Mouse (Mus musculus): ENCODE results near the gene Pxmp4. TPM values are rescaled to one million over a fixed set of nuclear protein-coding genes. Genes with fewer than 3 reads are reported as not detected.

Pxmp4 gene
- polyA plus RNA-seq, 1 experiment = 1.2 TPM

DNA sequence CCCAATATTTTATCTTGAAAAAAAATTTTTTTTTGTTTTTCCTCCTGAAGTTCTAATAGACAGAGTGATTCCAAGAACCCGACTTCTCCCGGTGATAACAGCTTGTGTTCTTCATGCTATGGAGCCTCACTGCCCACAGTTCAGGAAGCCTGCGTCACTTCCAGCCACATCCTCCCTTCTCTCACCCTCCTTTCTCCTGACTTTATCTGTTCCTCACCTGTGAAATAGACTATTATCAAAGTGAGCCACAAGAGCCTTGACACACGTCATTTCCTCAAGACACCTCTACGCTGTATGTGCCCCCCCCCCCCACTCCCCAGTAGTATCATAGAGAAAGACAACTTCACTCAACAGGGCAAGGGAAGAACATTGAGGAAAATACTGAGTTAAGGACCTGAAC, 12.2 kb upstream of the Pxmp4 start:
- H3K4me1 ChIP-seq (ENCODE audit: control insufficient read depth) = peaks cover 68% of the 10 kb centered on the region
- peak overlapping the region; percentile 44 for H3K4me3 ChIP-seq (replicated peaks)
- H3K9me3 ChIP-seq (ENCODE audit: control insufficient read depth, low read length) = no peaks in the 10 kb centered on the region
- H3K36me3 ChIP-seq (ENCODE audit: control insufficient read depth) = peaks cover 21% of the 10 kb centered on the region
- no peaks in the 10 kb centered on the region for H3K27me3 ChIP-seq (ENCODE audit: control insufficient read depth)
- peak; percentile 14; the same call in 1 of the 3 replicates for TF ChIP-seq TAL1 (IDR thresholded peaks at IDR 0.05; ENCODE audit: low read length)
- TF ChIP-seq GATA1 (IDR thresholded peaks at IDR 0.05; ENCODE audit: low read length) = no peak

DNA sequence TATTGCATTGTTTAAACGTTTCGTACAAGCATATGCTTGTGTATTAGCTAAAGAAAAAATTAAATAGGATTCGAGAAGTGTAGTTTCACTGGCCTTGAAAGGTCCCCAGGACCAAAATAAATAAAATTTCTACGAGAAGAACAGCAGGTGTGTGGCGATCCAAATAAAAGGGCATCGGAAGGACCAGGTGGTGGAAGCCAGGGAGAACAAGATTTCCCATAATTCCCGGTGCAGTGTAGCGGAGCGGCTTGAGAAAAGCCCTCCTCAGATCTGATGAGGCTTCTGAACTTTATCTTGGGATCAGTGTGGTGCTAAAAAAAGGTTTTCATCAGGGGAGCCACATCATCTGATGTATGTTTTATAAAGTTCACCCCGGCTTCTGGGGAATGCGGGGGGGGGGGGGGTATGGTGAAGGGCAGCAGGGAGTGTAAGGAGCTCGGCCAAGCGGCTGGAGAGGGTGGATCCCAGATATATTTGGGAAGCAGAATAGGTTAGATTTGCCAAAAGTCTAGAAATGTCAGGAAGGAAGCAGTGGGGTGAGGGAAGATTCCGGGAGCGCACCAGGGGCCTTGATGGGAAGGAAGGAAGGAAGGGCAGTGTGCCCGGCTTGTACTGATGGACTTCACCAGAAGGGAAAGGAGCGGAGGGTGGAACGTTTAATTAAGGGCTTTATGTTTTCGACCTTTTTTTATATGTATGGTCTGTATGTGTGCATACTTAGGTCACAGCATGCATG, 11.5 kb upstream of the Pxmp4 start:
- no peaks in the 10 kb centered on the region for H3K9me3 ChIP-seq (ENCODE audit: control insufficient read depth, low read length)
- peaks cover 72% of the 10 kb centered on the region for H3K4me1 ChIP-seq (ENCODE audit: control insufficient read depth)
- H3K27me3 ChIP-seq (ENCODE audit: control insufficient read depth) = no peaks in the 10 kb centered on the region
- TF ChIP-seq TAL1 (IDR thresholded peaks at IDR 0.05; ENCODE audit: low read length) = no peak
- no peak for TF ChIP-seq GATA1 (IDR thresholded peaks at IDR 0.05; ENCODE audit: low read length)
- H3K4me3 ChIP-seq (replicated peaks) = peak overlapping the region; percentile 44
- peaks cover 16% of the 10 kb centered on the region for H3K36me3 ChIP-seq (ENCODE audit: control insufficient read depth)

DNA sequence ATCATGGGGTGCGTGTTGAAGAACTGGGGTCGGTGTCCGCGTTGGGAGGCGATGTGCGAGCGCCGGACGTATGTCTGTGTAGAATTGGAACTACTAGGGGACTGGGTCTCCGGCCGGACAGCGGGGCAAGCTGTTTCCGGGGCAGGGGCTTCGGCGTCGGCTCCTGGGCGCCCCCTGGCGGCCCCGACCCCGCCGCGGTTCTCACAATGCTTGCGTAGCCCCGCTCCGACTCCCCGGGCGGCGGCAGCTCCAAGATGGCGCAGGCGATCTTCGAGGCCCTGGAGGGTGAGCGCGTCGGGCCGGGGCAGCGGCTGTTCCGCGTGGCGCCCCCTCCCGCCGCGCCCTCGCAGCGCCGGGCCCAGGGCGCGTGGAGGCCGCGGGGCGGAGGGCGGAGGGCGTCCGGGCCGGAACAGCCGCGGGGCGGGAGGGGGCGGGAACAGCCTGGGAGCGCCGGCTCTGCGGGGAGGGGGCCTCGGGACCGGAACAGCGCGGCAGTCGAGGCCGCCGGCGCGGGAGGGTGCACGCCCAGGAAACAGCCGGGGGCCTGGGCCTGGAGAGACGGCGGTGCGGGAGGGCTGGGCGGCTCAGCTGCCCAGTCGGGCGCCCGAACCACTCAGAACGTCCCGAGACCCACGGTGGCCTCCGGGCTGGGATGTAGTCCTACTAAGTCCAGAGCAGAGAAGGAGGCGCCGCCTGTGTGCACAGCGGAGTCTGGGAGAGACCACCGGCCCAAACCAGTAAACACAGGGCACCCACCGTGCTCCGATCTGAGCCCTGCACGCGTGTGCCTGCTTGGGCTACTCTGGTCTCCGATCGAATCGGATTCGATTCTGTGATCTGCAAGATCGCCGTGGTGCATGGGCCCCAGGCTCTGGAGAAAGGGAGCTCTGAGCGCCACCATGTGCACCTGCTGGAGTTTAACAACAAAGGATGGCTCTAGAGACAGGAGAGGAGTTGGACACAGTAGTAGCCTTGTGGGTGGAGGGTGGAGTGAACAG, 9.9 kb upstream of the Pxmp4 start, which contains the start of the genes Zfp341 and 4930519P11Rik:
Zfp341 (plus strand) TSS at position 180 of the 998 bp plus-strand sequence.
4930519P11Rik (minus strand) TSS at position 320 of the 998 bp plus-strand sequence.
- TF ChIP-seq GATA1 (IDR thresholded peaks at IDR 0.05; ENCODE audit: low read length) = no peak
- no peak for TF ChIP-seq TAL1 (IDR thresholded peaks at IDR 0.05; ENCODE audit: low read length)
- no peaks in the 10 kb centered on the region for H3K9me3 ChIP-seq (ENCODE audit: control insufficient read depth, low read length)
- H3K4me3 ChIP-seq (replicated peaks) = peak within 1 kb of the TSS; percentile 72
- H3K36me3 ChIP-seq (ENCODE audit: control insufficient read depth) = peaks cover 4% of the 10 kb centered on the region
- H3K4me1 ChIP-seq (ENCODE audit: control insufficient read depth) = peaks cover 77% of the 10 kb centered on the region
- no peaks in the 10 kb centered on the region for H3K27me3 ChIP-seq (ENCODE audit: control insufficient read depth)

DNA sequence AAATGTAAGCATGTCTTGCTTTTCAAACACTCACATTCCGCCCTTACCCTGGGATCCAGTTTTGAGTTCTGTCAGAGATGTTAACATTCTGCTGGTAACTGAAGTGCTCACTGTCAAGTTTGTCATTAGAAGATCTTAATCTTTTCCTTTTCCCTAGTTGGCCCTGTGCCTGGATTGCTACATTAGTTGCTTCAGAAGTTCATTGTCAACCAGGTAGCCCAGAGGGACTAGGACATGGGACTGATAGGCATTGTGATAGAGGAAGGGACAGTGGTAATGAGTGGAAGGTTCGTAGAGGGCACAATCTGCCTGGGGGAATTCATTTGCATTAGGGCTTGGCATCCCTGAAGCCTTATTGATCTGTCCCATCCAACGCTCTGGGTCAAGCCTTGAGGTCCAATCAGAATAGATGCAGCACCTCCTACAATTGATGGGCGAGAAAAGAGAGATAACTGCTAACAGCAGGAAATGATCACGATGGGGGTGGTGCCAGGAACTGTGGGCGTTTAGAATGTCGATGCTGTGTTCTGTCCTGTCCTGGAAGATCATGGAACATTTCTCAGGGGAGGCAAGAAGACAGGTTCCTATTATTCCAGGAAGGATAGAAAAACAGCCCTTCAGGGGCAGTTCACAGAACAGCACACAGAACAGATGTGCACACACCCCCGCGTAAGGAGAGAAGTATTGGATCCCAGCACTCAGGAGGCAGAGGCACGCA, 5.7 kb upstream of the Pxmp4 start:
- H3K4me3 ChIP-seq (replicated peaks) = no peak overlapping the region
- TF ChIP-seq TAL1 (IDR thresholded peaks at IDR 0.05; ENCODE audit: low read length) = no peak
- TF ChIP-seq GATA1 (IDR thresholded peaks at IDR 0.05; ENCODE audit: low read length) = no peak
- no peaks in the 10 kb centered on the region for H3K36me3 ChIP-seq (ENCODE audit: control insufficient read depth)
- no peaks in the 10 kb centered on the region for H3K9me3 ChIP-seq (ENCODE audit: control insufficient read depth, low read length)
- H3K27me3 ChIP-seq (ENCODE audit: control insufficient read depth) = no peaks in the 10 kb centered on the region
- peaks cover 55% of the 10 kb centered on the region for H3K4me1 ChIP-seq (ENCODE audit: control insufficient read depth)

DNA sequence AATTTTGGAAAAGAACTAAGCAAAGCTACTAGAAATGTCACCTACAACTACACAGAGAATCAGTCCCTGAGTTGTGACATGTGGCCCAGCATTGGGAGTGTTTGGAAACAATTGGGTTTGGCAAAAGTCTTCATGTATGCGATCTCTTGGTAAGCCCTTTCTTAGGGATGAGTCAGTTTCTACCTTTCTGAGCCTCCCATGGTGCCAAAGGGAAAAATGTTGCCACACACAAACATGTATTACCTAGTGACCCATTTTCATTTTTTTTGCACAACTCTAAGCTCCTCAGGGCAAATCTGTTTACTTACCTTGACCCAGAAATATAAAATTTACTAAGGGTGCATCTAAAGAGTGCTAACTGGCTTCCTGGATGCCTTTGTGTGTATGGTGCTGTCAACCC, 3.5 kb upstream of the Pxmp4 start:
- no peak overlapping the region for H3K4me3 ChIP-seq (replicated peaks)
- H3K4me1 ChIP-seq (ENCODE audit: control insufficient read depth) = peaks cover 51% of the 10 kb centered on the region
- no peaks in the 10 kb centered on the region for H3K9me3 ChIP-seq (ENCODE audit: control insufficient read depth, low read length)
- TF ChIP-seq GATA1 (IDR thresholded peaks at IDR 0.05; ENCODE audit: low read length) = no peak
- no peak for TF ChIP-seq TAL1 (IDR thresholded peaks at IDR 0.05; ENCODE audit: low read length)
- H3K36me3 ChIP-seq (ENCODE audit: control insufficient read depth) = no peaks in the 10 kb centered on the region
- H3K27me3 ChIP-seq (ENCODE audit: control insufficient read depth) = no peaks in the 10 kb centered on the region

DNA sequence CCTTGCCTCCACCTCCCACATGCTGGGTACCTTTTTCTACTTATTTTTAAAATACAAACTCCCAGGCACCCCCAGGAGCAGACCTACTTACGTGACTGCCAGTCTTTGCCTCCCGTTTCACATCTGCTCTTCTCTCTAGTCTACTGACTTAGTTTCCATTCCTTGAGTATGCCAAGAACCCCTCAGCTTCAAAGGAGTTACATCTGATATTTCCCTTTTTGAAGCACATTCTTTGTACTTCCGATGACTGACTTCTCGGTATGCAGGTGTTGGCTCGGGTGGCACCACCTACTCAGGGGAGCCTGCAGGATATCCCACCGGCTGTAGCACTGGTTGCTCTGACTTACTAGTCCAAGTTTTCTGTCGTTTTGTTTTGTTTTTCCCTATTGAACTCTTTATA, 648 bp upstream of the Pxmp4 start:
- no peak for TF ChIP-seq TAL1 (IDR thresholded peaks at IDR 0.05; ENCODE audit: low read length)
- TF ChIP-seq GATA1 (IDR thresholded peaks at IDR 0.05; ENCODE audit: low read length) = no peak
- Histone ChIP-seq H3K36me3 (ENCODE audit: control insufficient read depth) (peaks cover 5% of the 10 kb centered on the region; the same call in 1 of the 2 replicates), H3K27me3 (ENCODE audit: control insufficient read depth) (no peaks in the 10 kb centered on the region), H3K4me3 (replicated peaks) (peak overlapping the region; percentile 75), H3K9me3 (ENCODE audit: control insufficient read depth, low read length) (no peaks in the 10 kb centered on the region), H3K4me1 (ENCODE audit: control insufficient read depth) (peaks cover 41% of the 10 kb centered on the region)

DNA sequence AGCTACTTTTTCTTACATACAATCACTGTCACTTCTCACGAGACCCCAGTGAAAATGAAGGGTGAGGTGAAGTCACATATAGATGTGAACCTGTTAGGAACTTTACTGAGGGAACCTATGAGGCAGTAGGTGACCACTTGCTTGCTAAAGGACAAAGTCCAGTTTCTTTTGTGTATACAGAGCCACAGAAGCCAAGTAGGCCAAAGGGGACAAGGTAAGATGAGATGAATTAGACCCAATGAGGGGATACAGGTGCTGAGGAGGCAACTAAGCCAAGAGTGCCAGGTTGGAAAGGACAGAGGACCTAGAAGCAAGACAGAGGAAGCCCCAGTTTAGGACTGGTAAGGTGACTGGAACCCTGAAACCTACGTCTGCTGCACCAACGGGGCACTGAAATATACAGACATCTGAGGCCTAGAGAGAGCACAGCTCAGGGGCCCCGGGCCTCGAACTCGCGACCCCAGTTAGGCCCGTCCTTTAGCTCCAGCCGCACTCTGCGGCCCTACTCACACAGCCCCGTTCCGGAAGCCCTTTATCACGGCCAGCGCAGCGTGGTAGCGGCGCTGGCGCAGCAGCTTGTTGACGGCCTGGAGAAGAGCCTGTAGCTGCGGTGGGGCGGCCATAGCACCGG, 386 bp downstream of the Pxmp4 start:
- H3K36me3 ChIP-seq (ENCODE audit: control insufficient read depth) = peaks cover 6% of the 10 kb centered on the region
- H3K4me1 ChIP-seq (ENCODE audit: control insufficient read depth) = peaks cover 37% of the 10 kb centered on the region
- H3K9me3 ChIP-seq (ENCODE audit: control insufficient read depth, low read length) = no peaks in the 10 kb centered on the region
- H3K4me3 ChIP-seq (replicated peaks) = peak overlapping the region; percentile 75
- TF ChIP-seq GATA1 (IDR thresholded peaks at IDR 0.05; ENCODE audit: low read length) (no peak), TAL1 (IDR thresholded peaks at IDR 0.05; ENCODE audit: low read length) (no peak)
- H3K27me3 ChIP-seq (ENCODE audit: control insufficient read depth) = no peaks in the 10 kb centered on the region

DNA sequence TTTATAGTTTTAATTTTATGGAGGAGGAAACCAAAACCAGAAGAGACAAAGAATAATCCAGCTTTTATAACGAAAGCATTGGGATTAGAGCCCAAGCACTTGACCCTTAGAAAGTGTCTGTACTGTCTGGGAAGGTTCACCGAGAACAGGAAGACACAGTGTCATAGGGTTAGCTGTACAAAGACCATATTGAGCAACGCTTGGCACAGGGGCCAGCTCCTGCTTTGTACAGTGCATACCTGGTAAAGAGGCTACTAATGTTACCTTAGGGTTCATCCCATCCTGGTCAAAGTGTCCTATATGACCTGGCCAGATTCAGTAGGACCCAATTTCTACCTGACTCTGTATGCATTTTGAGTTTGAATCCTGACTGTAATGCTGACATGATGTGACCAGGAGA, 2.2 kb downstream of the Pxmp4 start:
- Histone ChIP-seq H3K27me3 (ENCODE audit: control insufficient read depth) (no peaks in the 10 kb centered on the region), H3K9me3 (ENCODE audit: control insufficient read depth, low read length) (no peaks in the 10 kb centered on the region), H3K36me3 (ENCODE audit: control insufficient read depth) (peaks cover 11% of the 10 kb centered on the region), H3K4me1 (ENCODE audit: control insufficient read depth) (peaks cover 40% of the 10 kb centered on the region), H3K4me3 (replicated peaks) (no peak overlapping the region)
- no peak for TF ChIP-seq TAL1 (IDR thresholded peaks at IDR 0.05; ENCODE audit: low read length)
- no peak for TF ChIP-seq GATA1 (IDR thresholded peaks at IDR 0.05; ENCODE audit: low read length)
